Mouse (Mus musculus): Measurements from ENCODE around the gene Foxp4. TPM values are rescaled to one million over a fixed set of nuclear protein-coding genes. Genes with fewer than 3 reads are reported as not detected.
A peak's percentile ranks its signal among the peaks of the same experiment; 100 is the strongest.

Gene Foxp4
- 35.1 and 41.5 TPM in 2 replicates for polyA plus RNA-seq (2016; fragmentation: Nextera tagmentation; extraction: Ambion mirVana)

- peaks cover 22% of the 10 kb centered on the region for H3K27me3 ChIP-seq
These were observed at the start of gene Foxp4 for GRCm38 (mm10) chr17:47924383-47925339. Gene Foxp4 (minus strand): TSS chr17:47924645.

GRCm38 (mm10) chr17:47973563-47974472, 49.4 kb upstream of the Foxp4 start:
- Histone ChIP-seq H3K4me3 (replicated peaks) (peak overlapping the region; percentile 35), H3K9ac (replicated peaks) (peak overlapping the region; percentile 47), H3K9me3 (no peaks in the 10 kb centered on the region), H3K27ac (peak overlapping the region; percentile 96), H3K36me3 (no peaks in the 10 kb centered on the region), H3K4me1 (replicated peaks) (peaks cover 54% of the 10 kb centered on the region), H3K27me3 (no peaks in the 10 kb centered on the region), H3K4me2 (peak overlapping the region; percentile 71)
- peak; percentile 26; the same call in 1 of the 2 replicates for ATAC-seq (ENCODE audit: insufficient number of reproducible peaks, insufficient read depth, low FRiP score, low TSS enrichment, low read depth)
- 2% methylated on average over 61 of the region's 61 CpGs for WGBS

More at GRCm38 (mm10) chr17:47924383-47925339, at the start of gene Foxp4:
- H3K9ac ChIP-seq (replicated peaks) = peak within 1 kb of the TSS; percentile 98
- H3K4me3 ChIP-seq (replicated peaks) = peak within 1 kb of the TSS; percentile 99
- peak within 1 kb of the TSS; percentile 89 for H3K4me2 ChIP-seq
- peak; percentile 84 for ATAC-seq (ENCODE audit: insufficient number of reproducible peaks, insufficient read depth, low FRiP score, low TSS enrichment, low read depth)
- no peaks in the 10 kb centered on the region for H3K9me3 ChIP-seq
- peak within 1 kb of the TSS; percentile 99 for H3K27ac ChIP-seq
- peaks cover 47% of the 10 kb centered on the region for H3K4me1 ChIP-seq (replicated peaks)
- H3K36me3 ChIP-seq = peaks cover 13% of the 10 kb centered on the region
- WGBS = 1% methylated on average over 89 of the region's 91 CpGs

- Histone ChIP-seq H3K27me3 (no peaks in the 10 kb centered on the region), H3K36me3 (no peaks in the 10 kb centered on the region), H3K4me3 (replicated peaks) (no peak overlapping the region), H3K4me1 (replicated peaks) (peaks cover 42% of the 10 kb centered on the region), H3K9me3 (peaks cover 8% of the 10 kb centered on the region), H3K4me2 (peak overlapping the region; percentile 31), H3K27ac (peak overlapping the region; percentile 90), H3K9ac (replicated peaks) (0 out of 2 replicates have a peak overlapping the region, but pooled peaks have one; percentile 27)
- 4% methylated on average over 7 of the region's 12 CpGs for WGBS
- ATAC-seq (ENCODE audit: insufficient number of reproducible peaks, insufficient read depth, low FRiP score, low TSS enrichment, low read depth) = peak; percentile 75
These were observed 41.5 kb upstream of the Foxp4 start for GRCm38 (mm10) chr17:47965885-47966505.

- H3K9ac ChIP-seq (replicated peaks) = no peak overlapping the region
- 48% methylated on average over 10 of the region's 10 CpGs for WGBS
- H3K27me3 ChIP-seq = peaks cover 14% of the 10 kb centered on the region
- ATAC-seq (ENCODE audit: insufficient number of reproducible peaks, insufficient read depth, low FRiP score, low TSS enrichment, low read depth) = no peak
- no peaks in the 10 kb centered on the region for H3K36me3 ChIP-seq
- H3K27ac ChIP-seq = no peak overlapping the region
- no peak overlapping the region for H3K4me3 ChIP-seq (replicated peaks)
- H3K4me2 ChIP-seq = no peak overlapping the region
- H3K9me3 ChIP-seq = no peaks in the 10 kb centered on the region
- H3K4me1 ChIP-seq (replicated peaks) = peaks cover 20% of the 10 kb centered on the region
These were observed 33.8 kb upstream of the Foxp4 start for GRCm38 (mm10) chr17:47958046-47958790.

GRCm38 (mm10) chr17:47956486-47956885, 32.0 kb upstream of the Foxp4 start:
- peaks cover 29% of the 10 kb centered on the region for H3K27me3 ChIP-seq
- H3K4me1 ChIP-seq (replicated peaks) = peaks cover 27% of the 10 kb centered on the region
- H3K27ac ChIP-seq = no peak overlapping the region
- no peak overlapping the region for H3K9ac ChIP-seq (replicated peaks)
- no peaks in the 10 kb centered on the region for H3K36me3 ChIP-seq
- no peak overlapping the region for H3K4me2 ChIP-seq
- 96% methylated on average over 8 of the region's 8 CpGs for WGBS
- no peak for ATAC-seq (ENCODE audit: insufficient number of reproducible peaks, insufficient read depth, low FRiP score, low TSS enrichment, low read depth)
- no peak overlapping the region for H3K4me3 ChIP-seq (replicated peaks)
- H3K9me3 ChIP-seq = no peaks in the 10 kb centered on the region

GRCm38 (mm10) chr17:47955054-47955741, 30.8 kb upstream of the Foxp4 start:
- Histone ChIP-seq H3K4me2 (no peak overlapping the region), H3K9ac (replicated peaks) (no peak overlapping the region), H3K9me3 (no peaks in the 10 kb centered on the region), H3K27ac (no peak overlapping the region), H3K4me3 (replicated peaks) (no peak overlapping the region), H3K4me1 (replicated peaks) (peaks cover 23% of the 10 kb centered on the region), H3K36me3 (no peaks in the 10 kb centered on the region), H3K27me3 (peaks cover 29% of the 10 kb centered on the region)
- no peak for ATAC-seq (ENCODE audit: insufficient number of reproducible peaks, insufficient read depth, low FRiP score, low TSS enrichment, low read depth)
- 32% methylated on average over 12 of the region's 12 CpGs for WGBS

GRCm38 (mm10) chr17:47953231-47953630, 28.8 kb upstream of the Foxp4 start:
- H3K4me1 ChIP-seq (replicated peaks) = peaks cover 19% of the 10 kb centered on the region
- 49% methylated on average over 5 of the region's 5 CpGs for WGBS
- no peak overlapping the region for H3K9ac ChIP-seq (replicated peaks)

GRCm38 (mm10) chr17:47952368-47953081, 28.1 kb upstream of the Foxp4 start:
- H3K4me2 ChIP-seq = no peak overlapping the region
- H3K27ac ChIP-seq = no peak overlapping the region
- no peak overlapping the region for H3K4me3 ChIP-seq (replicated peaks)
- 25% methylated on average over 12 of the region's 12 CpGs for WGBS
- no peaks in the 10 kb centered on the region for H3K36me3 ChIP-seq
- ATAC-seq (ENCODE audit: insufficient number of reproducible peaks, insufficient read depth, low FRiP score, low TSS enrichment, low read depth) = no peak
- H3K4me1 ChIP-seq (replicated peaks) = peaks cover 16% of the 10 kb centered on the region
- H3K27me3 ChIP-seq = peaks cover 32% of the 10 kb centered on the region
- H3K9me3 ChIP-seq = no peaks in the 10 kb centered on the region
- H3K9ac ChIP-seq (replicated peaks) = no peak overlapping the region; the same call in 1 of the 2 replicates

More at GRCm38 (mm10) chr17:47953231-47953630, 28.8 kb upstream of the Foxp4 start:
- H3K4me2 ChIP-seq = no peak overlapping the region
- H3K4me3 ChIP-seq (replicated peaks) = no peak overlapping the region
- peaks cover 32% of the 10 kb centered on the region for H3K27me3 ChIP-seq
- no peaks in the 10 kb centered on the region for H3K9me3 ChIP-seq
- ATAC-seq (ENCODE audit: insufficient number of reproducible peaks, insufficient read depth, low FRiP score, low TSS enrichment, low read depth) = no peak
- H3K27ac ChIP-seq = no peak overlapping the region
- H3K36me3 ChIP-seq = no peaks in the 10 kb centered on the region

GRCm38 (mm10) chr17:47951452-47951851, 27.0 kb upstream of the Foxp4 start:
- Histone ChIP-seq H3K4me3 (replicated peaks) (no peak overlapping the region), H3K9me3 (no peaks in the 10 kb centered on the region), H3K27ac (no peak overlapping the region), H3K4me2 (no peak overlapping the region), H3K27me3 (peaks cover 42% of the 10 kb centered on the region), H3K9ac (replicated peaks) (no peak overlapping the region), H3K4me1 (replicated peaks) (peaks cover 26% of the 10 kb centered on the region), H3K36me3 (no peaks in the 10 kb centered on the region)
- no peak for ATAC-seq (ENCODE audit: insufficient number of reproducible peaks, insufficient read depth, low FRiP score, low TSS enrichment, low read depth)
- WGBS = 77% methylated on average over 13 of the region's 13 CpGs

Measured in limb, embryonic 12.5 days (tissue).